Mouse (Mus musculus) frontal cortex, adult (tissue): ENCODE measurements around the gene Rd3.

ENCODE experiments used
- ATAC-seq: cut with Nextera tagmentation; 2 replicates; pipeline ENCODE4 v1.9.2; 2017; ENCODE audit warnings: mild to moderate bottlenecking, moderate library complexity, mixed read lengths; ENCODE audit not compliant: low TSS enrichment

The Rd3 gene

GRCm38 (mm10) chr1:191977187-191977586 lies at the start of gene Rd3:
Gene Rd3 (plus strand): TSS chr1:191977370.
- ATAC-seq, result peak; percentile 56

- ATAC-seq, result no peak
These were observed 48.8 kb upstream of the Rd3 start for GRCm38 (mm10) chr1:191928345-191928744.

GRCm38 (mm10) chr1:191929065-191929464 lies 48.1 kb upstream of the Rd3 start:
- no peak for ATAC-seq

GRCm38 (mm10) chr1:191929897-191930524 lies 47.2 kb upstream of the Rd3 start:
- no peak for ATAC-seq

- no peak for ATAC-seq
These were observed 46.6 kb upstream of the Rd3 start for GRCm38 (mm10) chr1:191930525-191931105.

- ATAC-seq, result no peak
These were observed 44.7 kb upstream of the Rd3 start for GRCm38 (mm10) chr1:191932286-191932985.

GRCm38 (mm10) chr1:191932986-191933632 lies 44.1 kb upstream of the Rd3 start:
- ATAC-seq, result no peak

GRCm38 (mm10) chr1:191943638-191944037 lies 33.5 kb upstream of the Rd3 start:
- ATAC-seq, result no peak

- no peak for ATAC-seq
These were observed 31.8 kb upstream of the Rd3 start for GRCm38 (mm10) chr1:191945341-191945740.

- no peak for ATAC-seq
These were observed 31.4 kb upstream of the Rd3 start for GRCm38 (mm10) chr1:191945756-191946155.

GRCm38 (mm10) chr1:191946261-191946660 lies 30.9 kb upstream of the Rd3 start:
- no peak for ATAC-seq

- ATAC-seq, result no peak
These were observed 30.3 kb upstream of the Rd3 start for GRCm38 (mm10) chr1:191946835-191947234.

- no peak for ATAC-seq
These were observed 29.4 kb upstream of the Rd3 start for GRCm38 (mm10) chr1:191947796-191948195.

GRCm38 (mm10) chr1:191948600-191948999 lies 28.6 kb upstream of the Rd3 start:
- no peak for ATAC-seq

GRCm38 (mm10) chr1:191950611-191951010 lies 26.6 kb upstream of the Rd3 start:
- peak; percentile 90 for ATAC-seq

- peak; percentile 79 for ATAC-seq
These were observed 24.3 kb upstream of the Rd3 start for GRCm38 (mm10) chr1:191952733-191953335.

- ATAC-seq, result no peak
These were observed 22.1 kb upstream of the Rd3 start for GRCm38 (mm10) chr1:191955101-191955500.

GRCm38 (mm10) chr1:191956261-191956660 lies 20.9 kb upstream of the Rd3 start:
- no peak for ATAC-seq

GRCm38 (mm10) chr1:191956871-191957270 lies 20.3 kb upstream of the Rd3 start:
- ATAC-seq, result no peak

- no peak for ATAC-seq
These were observed 19.8 kb upstream of the Rd3 start for GRCm38 (mm10) chr1:191957321-191957720.

- no peak for ATAC-seq
These were observed 16.2 kb upstream of the Rd3 start for GRCm38 (mm10) chr1:191960946-191961345.

- no peak for ATAC-seq
These were observed 13.8 kb upstream of the Rd3 start for GRCm38 (mm10) chr1:191963413-191963812.
